Mouse (Mus musculus) layer of hippocampus, adult 18-20 months (tissue): ENCODE results near the gene Mat2a. TPM values are rescaled to one million over a fixed set of nuclear protein-coding genes. Genes with fewer than 3 reads are reported as not detected.
"Not testable (repeated sequence)": the region's sequence is repeated elsewhere in the genome, so short reads cannot be mapped to it uniquely, and the experiment has no call there.

ENCODE experiments used
- DNase-seq, 2 experiments: peaks; one replicate each; pipeline ENCODE4 v3.0.0; 2022; ENCODE audit warnings: low spot score in 2 of 2
- total RNA-seq, 2 experiments: library from RNA; stranded (reverse); gene quantifications; 2 replicates each; pipeline ENCODE4 v1.2.3; 2021

Gene Mat2a
- total RNA-seq, 2 experiments from 2014 or later: 193 to 211 TPM

DNA sequence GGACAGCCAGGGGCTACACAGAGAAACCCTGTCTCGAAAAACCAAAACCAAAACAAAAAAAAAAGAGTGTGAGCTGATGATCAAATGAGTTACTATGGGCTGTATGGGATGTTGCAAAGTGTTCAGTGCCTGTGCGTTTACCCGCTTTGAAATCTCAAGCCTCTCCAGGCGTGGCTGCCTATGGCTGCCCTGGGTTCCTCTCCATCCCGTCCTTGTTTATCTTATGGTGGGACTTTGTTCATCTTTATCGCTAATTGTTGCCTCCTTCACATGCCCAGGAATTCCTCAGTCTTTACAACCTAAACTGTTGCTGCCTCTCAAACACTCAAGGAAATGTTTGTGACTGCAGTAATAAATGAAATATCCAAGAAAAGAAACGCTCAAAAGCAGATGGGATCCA lies 19.1 kb upstream of the Mat2a start:
- DNase-seq: no peak

DNA sequence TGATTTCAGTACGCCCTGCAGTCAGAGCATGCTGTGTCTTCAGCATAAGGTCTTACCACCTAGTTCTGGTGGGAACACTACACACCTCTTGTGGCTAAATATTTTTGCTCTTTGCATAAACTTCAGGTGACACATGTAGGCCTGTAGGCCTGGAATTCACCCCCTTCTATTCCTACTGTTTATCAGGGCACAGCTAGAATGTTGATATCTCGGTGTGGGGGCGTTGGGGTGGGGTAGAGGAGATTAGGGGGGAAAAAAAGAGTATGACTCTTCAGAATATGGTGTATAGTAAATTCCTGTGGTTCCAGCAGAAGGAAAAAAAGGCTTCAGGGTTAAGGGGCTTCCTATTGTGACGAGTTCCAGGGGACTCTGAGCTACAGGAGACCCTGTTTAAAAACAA lies 17.2 kb upstream of the Mat2a start:
- DNase-seq: no peak

DNA sequence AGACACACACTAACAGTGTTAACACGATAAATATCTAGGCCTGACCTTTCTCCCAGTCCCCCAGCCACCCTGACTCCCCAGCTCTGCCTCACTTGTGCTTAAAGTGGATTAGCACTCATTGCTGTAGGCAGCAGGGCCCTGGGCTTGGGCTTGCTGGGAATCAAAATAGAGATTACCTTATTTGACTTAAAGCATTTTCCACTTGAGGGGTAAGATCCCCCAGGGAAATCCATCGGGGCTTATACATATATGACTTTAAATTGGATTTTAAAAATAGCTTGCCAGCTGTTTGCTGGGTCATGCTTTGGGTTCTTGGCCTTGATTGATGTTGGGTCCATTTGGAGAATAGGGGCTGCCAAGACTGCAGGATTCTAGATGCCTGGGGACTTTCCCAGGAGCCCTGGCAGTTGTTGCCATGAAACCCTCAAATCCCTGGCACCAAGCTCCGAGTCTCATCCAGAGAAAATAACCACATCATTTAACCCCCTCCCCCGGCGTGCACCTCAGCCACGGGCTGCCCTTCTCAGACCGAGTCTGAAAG lies 15.5 kb upstream of the Mat2a start:
- DNase-seq: peak in 1 of 2 experiments; percentile 40

DNA sequence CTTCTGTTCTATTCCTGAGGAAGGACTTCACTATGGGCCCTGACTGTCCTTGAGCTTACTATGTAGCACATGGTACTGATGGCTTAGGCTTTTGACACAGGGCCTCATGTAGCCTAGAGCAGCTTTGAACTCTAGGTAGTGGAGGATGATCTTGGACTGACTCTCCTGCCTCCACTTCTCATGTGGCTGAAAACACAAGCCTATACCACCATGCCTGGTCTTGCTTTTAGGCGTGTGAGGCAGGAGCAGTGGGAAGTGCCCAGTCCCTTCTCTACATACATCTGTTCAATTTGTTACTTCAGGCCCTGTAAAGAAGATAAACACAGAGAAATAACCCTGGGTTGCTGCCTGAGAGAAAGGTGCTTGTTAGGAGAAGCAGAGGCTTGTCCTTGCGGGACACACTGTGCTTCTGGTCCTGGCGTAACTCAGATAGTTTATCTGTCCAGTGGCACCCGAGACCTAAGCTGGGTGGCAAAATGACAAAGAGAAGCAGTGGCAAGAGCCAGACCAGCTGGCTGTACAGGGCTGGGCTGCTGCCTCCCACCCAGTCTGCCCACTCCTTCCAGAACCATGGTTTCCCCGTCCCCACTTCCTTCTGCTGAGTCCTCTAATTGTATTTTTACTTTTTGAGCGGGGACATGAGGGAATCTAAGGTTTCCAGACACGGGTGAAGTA lies 14.9 kb upstream of the Mat2a start:
- no peak for DNase-seq

DNA sequence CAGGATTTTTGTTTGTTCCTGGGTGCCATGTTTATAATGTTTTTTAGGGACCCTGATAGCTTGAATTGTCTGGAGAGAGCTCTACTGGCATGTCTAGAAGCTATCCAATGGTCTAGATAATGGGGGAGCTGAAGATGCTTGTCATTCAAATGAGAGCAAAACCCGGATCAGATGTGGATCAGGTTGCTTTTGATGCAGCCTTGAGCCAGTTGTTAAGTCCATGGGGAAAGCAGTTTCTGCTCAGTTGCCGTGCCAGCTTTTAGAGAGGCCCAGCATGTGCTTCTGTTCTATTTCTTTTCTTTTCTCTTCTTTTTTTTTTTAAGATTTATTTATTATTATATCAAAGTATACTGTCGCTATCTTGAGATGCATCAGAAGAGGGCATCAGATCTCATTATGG lies 14.2 kb upstream of the Mat2a start:
- no peak for DNase-seq

DNA sequence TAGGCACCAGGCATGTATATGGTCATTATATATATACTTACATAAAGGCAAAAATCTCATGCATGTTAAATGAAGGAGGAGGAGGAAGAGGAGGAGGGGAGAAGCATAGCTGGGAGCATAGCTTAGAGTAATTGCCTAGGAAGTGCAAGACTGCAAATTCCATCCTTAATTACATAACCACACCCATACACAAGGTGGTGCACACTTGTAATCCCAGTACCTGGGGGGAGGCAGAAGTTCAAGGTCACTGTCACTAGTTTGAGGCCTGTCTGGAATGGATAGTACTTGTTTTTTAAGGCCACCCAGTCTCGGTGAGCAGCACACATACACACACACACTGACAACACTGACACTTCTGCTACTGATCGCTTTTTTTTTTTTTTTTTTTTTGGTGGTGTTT lies 13.0 kb upstream of the Mat2a start:
- no peak for DNase-seq

DNA sequence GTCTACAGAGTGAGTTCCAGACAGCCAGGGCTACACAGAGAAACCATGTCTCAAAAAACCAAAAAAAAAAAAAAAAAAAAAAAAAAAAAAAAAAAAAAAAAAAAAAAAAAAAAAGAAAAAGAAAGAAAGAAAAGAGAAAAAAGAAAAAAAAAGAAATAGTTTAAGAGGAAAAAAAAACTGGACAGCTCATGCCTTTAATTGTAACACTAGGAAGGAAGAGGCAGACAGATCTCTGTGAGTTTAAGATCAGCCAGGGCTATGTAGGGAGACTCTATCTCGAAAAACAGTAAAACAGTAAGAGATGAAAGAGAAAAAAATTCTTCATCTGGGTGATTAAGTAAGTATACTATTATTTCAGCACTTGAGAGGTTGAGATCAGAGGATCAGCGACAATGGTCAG lies 12.4 kb upstream of the Mat2a start:
- DNase-seq: not testable (repeated sequence)

DNA sequence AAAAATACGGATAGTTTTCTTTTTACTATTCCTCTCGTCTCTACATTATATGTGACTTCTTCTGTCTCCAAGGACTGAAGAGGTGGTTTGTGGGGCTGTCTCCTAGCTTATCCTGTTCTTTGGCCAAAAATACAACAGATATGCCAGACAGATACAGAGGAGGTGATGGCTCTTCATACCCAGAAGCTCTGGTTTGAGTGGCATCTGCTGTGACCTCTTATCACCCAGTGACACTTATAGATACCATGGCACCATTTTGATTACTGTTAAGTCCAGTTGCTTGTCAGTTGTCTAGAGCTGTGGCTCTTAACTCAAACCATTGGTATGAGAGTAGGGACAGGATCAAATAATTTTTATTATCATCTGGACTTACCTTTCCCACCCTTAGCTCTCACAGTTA lies 8.1 kb upstream of the Mat2a start:
- no peak for DNase-seq

DNA sequence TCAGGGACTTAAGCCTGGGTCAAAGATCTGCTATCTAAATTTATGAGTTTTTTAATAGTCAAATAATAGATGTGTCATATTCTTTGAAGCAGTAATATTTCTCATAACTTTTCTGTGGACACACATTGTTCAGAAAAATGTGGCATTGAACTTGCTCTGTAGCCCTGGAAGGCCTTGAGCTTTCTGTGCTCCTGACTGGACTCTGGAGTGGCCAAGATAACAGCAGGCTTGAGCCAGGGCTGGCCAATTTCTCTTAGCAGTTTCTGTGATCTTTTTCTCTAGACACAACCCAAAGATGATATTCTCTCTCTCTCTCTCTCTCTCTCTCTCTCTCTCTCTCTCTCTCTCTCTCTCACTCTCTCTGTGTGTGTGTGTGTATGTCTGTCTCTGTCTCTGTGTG lies 5.7 kb upstream of the Mat2a start:
- no peak for DNase-seq

DNA sequence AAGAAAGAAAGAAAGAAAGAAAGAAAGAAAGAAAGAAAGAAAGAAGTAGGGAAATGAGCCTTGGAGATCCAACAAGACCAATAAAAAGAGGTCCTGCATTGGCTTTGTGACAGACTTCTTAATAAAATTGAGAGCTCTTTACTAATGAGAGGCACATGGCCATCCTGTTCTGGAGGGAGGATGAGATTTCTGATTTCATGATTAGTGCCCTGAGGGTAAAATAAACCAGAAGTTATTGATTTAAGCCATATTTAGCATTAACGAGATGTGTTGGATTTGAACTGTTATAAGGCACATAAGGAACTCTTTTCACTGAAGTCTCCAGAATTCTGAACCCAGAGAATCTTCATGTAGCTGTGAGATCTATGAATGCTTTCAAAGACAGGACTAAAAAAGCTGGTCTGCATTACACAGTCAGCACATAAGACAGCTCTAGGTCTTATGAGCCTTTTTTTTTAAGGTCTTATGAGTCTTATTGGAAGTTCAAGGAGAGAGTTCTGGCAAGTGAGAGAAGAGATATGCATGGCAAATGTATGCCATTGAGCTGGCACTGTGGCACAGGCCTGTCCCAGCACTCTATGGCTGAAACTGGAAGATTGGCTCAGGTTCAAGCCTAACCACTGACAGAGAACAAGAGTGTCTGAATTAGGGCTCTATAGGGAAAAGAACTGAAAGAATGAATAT lies 3.7 kb upstream of the Mat2a start:
- no peak for DNase-seq

DNA sequence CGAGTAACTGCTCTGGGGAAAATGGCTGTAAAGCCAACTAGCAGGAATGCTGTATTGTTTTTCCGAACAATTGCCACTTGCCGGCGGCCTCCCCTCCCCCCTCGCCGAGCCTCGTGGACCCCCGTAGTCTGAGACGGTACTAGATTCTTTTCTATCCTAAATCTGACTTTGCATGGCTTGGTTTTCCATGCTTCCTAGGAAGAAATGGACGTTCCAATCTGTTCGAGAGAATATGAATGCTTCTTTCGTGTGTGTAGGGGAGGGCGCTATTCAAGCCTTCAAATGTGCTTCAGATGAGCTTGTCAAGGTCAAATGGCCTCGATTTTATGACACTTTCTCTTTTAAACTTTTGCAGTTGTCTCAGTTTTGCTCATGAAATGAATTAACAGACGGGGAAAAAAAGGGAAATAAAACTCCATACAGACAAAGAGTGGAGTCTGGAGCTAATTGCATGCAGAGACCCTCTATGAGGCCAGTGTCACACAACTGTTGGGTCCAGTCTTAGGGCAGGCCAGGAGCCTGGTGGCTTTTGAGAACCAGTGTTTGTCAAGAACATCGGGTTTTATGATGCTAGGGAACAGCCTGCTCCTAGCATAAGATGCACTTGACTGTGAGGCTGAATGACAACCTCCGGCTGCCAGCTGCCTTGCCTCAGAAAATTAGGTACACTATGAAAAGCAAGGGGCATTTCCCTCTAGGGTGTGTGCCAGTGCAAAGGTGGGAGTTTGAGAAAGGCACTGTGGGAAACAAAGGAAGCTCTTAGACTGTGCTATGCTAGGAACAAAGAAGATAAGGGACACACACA lies 1.0 kb upstream of the Mat2a start:
- peak; percentile 9 to 63 for DNase-seq

DNA sequence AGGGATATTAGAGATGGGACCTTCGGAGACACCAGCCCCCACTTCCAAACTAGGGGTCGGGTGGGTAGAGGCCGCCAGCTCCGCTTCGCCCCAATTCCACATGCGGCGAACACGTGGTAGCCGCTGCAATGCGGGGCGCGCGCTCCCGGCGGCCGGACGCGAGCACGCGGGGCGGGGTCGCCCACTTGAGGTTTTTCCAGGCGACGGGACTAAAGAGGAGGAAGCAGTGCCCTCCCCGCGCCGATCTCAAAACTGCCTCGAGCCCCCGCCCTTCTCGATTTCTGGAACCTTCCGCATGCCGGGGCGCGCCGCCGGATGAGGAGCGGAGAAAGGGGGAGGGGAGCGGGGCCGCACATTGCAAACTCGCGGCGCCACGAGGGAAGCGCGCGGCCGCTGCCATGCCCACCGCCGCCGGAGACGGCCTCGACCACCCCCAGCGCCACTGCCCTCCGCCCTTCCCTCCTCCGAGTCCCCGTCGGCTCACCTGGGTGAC lies 450 bp downstream of the Mat2a start:
- peak; percentile 88 to 92 for DNase-seq

DNA sequence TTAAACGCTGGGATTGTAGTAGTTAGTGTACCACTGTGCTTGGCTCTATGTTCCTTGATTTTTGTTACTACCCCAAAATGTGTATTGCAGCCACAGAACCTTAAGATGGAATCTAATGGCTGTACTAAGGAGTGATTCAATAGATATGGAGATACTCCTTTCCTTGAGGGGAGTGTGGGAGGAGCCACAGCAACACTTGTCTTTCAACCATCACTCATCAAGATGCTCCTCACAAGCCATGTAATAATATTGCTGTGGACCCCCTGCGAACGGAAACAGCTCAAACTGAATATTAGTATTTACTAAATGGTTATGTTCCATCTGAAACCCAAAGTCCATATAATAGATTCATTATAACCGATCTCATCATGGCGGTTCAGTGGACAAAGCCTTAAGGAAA lies 1.1 kb downstream of the Mat2a start:
- DNase-seq: no peak

DNA sequence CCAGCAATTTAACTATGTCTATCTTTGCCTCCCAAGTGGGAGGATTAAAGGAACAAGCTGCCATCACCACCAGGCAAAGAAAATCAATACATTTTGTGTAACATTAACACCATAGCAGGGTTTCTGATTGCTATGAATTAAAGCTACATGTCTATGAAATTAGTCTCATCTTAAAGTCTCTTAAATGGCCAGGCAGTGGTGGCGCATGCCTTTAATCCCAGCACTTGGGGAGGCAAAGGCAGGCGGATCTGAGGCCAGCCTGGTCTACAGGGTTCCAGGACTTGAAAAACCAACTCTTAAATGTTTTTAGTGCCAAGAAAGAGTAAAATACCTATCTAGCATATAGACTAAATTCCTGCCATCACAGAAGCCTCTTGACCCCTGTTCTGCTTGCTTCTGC lies 7.2 kb downstream of the Mat2a start:
- no peak for DNase-seq

DNA sequence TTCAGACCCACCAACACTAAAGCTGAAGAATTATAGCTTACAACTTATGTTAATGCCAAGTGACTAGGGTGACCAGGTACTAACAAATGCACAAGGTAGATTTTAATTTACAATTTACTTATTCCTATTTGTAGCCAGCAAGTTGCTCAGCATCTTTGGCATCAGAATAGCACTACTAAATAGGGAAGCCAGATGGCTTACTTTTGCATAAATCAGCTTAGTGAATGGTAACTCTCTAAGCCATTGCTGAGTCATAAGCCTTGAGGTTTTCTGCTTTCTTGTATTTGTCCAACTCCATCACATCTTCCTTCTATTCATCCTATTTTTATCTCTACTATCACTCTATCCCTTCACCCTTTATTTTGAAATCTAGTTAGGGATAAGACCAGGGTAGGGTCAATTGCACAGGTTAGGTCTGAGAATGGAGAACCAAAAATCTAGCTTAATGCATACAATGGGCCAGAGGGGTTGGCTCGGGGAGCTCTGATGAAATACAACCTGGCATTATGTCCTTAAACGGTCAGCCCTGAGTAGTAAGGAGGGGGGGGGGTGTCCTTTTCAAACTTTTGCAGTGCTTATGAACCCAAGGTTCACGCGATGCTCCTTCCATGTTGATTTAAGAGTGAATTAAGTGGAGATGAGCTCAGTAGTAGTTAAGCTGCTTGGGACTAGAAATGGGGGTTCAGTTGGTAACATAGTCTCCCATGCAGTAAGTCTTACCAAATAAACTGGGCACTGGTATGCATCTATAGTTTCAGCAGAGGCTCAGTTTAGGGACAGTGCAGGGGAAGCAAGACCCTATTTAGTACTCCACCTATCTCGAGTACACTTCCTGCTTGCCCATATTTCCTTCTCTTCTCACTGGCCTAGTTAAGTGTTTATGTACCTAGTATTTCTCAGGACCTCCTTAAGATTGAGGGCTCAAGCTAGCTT lies 8.1 kb downstream of the Mat2a start:
- DNase-seq: peak in 1 of 2 experiments; percentile 34

DNA sequence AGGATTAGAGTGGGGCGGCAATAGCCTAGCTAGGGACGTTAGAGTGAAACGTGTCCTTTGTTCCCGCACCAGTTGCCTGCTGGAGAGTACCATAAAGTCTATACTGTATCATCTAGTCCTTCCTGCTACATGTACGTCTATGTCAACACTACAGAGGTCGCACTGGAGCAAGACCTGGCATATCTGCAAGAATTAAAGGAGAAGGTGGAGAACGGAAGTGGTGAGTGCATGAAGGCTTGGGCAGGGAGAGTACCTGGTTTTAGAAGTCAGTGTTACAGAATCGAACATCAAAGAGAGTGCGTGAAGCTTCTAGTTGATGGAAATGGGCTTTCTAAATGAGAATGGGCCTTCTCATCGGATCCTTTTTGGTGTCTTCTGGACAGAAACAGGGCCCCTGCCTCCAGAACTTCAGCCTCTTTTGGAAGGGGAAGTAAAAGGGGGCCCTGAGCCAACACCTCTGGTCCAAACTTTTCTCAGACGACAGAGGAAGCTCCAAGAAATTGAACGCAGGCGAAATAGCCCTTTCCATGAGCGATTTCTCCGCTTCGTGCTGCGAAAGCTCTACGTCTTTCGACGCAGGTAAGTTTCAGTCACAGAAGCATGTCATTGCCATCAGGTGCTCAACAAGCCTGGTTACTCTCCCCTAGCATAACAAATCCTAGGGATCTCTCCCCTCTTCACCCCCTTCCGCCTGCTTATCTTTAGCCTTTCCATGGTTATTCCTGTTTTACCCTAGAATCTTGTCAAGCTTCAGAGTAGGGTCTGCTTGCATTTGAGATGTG lies 10.1 kb downstream of the Mat2a start:
- DNase-seq: no peak

DNA sequence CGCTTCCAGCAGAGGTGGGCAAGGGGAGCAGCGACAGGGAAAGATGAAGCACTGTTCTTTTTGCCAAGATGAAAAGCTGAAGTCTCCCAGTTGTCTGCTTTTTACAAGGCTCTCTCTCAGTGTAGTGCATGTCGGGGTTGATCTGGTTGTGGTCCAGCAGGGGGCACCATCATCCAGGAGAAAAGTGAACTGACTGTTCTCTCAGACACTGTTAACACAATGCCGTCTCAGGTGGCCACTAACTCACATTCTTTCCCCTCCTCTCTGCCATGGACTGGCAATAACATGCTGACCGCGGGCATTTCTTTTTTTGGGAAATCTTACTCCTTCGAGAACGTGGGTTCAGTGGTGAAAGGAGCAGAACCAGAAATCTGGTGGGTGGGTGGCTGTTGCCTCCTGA lies 11.3 kb downstream of the Mat2a start:
- peak; percentile 66 to 83 for DNase-seq

DNA sequence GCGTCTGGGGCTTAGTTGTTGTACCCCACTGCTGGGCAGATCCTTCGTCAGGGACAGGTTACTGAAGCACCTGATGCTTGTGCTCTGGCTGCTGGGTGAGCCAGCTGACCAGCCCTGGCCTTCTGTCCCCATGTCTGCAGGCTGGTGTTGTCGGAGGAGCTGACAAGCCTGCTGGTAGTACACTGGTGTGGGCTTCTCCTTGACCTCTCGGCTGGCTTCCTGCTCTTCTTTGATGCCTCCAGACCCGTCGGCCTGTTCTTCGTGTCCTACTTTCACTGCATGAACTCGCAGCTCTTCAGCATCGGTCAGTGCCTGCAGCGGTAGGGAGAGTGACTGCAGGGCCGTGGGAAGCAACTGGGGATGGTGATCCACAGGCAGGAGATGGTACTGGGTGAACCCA lies 13.7 kb downstream of the Mat2a start:
- DNase-seq: no peak

DNA sequence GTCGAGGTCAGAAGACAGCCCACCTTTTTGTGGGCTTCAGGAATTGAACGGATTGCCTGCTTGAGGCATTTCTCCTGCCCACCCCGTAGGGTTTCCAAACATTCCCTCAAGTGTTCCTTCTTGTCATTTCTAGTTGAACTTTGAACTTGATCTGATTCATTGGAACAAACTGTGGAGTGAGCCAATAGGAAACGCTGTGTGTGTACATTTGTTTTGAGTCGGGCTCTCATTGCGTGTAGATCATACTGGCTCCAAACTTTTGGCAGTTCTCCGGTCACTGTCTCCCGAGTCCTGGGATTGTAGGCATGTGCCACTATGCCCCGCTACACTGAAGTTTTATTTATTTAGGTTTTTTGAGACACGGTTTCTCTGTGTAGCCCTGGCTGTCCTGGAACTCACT lies 18.5 kb downstream of the Mat2a start:
- no peak for DNase-seq

DNA sequence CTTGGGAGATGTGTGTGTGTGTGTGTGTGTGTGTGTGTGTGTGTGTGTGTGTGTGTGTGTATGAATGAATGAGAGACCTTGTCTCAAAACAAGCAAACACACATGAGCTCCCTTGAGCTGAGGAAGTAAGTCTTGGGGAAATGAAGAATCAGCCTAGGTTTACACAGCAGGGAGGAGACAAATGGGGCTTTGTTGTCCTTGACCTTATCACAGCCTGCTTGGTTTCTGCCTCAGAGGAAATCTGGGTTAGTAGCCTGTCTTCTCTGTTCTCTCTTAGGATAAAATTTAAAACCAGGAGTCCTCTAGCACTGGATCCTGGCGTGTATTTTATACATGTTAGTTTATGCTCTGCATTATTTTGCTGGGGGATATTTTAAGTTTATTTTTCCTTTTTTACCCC lies 19.6 kb downstream of the Mat2a start:
- DNase-seq: no peak
